Mouse (Mus musculus) liver, embryonic 11.5 days (tissue): ENCODE measurements around the gene Scaper. TPM values are rescaled to one million over a fixed set of nuclear protein-coding genes. Genes with fewer than 3 reads are reported as not detected.

Experiments used
- ATAC-seq: fragments of 200-750 bp; cut with Nextera tagmentation; replicated peaks from 2 replicates; pipeline ENCODE4 v1.8.0; 2017; ENCODE audit warnings: moderate number of reproducible peaks, mild to moderate bottlenecking, moderate TSS enrichment, moderate library complexity; ENCODE audit not compliant: low FRiP score
- DNase-seq: peaks from one replicate; pipeline ENCODE4 v3.0.0-alpha.2; 2017; ENCODE audit warnings: low spot score
- H3K27ac ChIP-seq: fragments of 300-500 bp; sonication (generic); 2 replicates; pipeline ENCODE4 v1.5.1; 2014; ENCODE audit warnings: mild to moderate bottlenecking, low read depth, low read length, control low read depth
- H3K27me3 ChIP-seq: fragments of 300-500 bp; sonication (generic); replicated peaks from 2 replicates; pipeline ENCODE4 v1.6.1; 2014; ENCODE audit warnings: low read length, mixed read lengths; ENCODE audit not compliant: control insufficient read depth, insufficient read depth
- H3K36me3 ChIP-seq: fragments of 300-500 bp; sonication (generic); 2 replicates; pipeline ENCODE4 v1.6.1; 2014; ENCODE audit warnings: mild to moderate bottlenecking, low read length, moderate library complexity, mixed read lengths; ENCODE audit not compliant: control insufficient read depth, insufficient read depth
- H3K4me1 ChIP-seq: fragments of 300-500 bp; sonication (generic); replicated peaks from 2 replicates; pipeline ENCODE4 v1.6.1; 2014; ENCODE audit warnings: low read length, mixed read lengths; ENCODE audit not compliant: control insufficient read depth, insufficient read depth
- H3K4me2 ChIP-seq: fragments of 300-500 bp; sonication (generic); 2 replicates; pipeline ENCODE4 v1.6.1; 2014; ENCODE audit warnings: mild to moderate bottlenecking, control low read depth, moderate library complexity
- H3K4me3 ChIP-seq: fragments of 300-500 bp; sonication (generic); 2 replicates; pipeline ENCODE4 v1.5.1; 2014; ENCODE audit warnings: low read depth, low read length, control low read depth
- H3K9ac ChIP-seq: fragments of 300-500 bp; sonication (generic); 2 replicates; pipeline ENCODE4 v1.6.1; 2014; ENCODE audit warnings: low read depth, low read length, control low read depth
- H3K9me3 ChIP-seq: fragments of 300-500 bp; sonication (generic); 2 replicates; pipeline ENCODE4 v1.6.1; 2016; ENCODE audit warnings: low read length, inconsistent platforms, mixed read lengths; ENCODE audit not compliant: control insufficient read depth
- WGBS: fragments of 180-500 bp; shearing (Covaris S2); extraction: QIAGEN DNeasy Blood & Tissue Kit; methylation state at CpG from one replicate; pipeline ENCODE4 v1.1.7; 2014; 5-methylcytosine and 5-hydroxymethylcytosine counted together
- polyA plus RNA-seq: library from polyadenylated mRNA; unstranded; fragments of >200 nt; fragmentation: Nextera tagmentation; extraction: Ambion mirVana; gene quantifications from 2 replicates; pipeline ENCODE4 v1.2.1, GENCODE M21; 2014

Scaper gene
- 4.3 and 4.9 TPM in 2 replicates for polyA plus RNA-seq

GRCm38 (mm10) chr9:55937664-55938617 lies at the start of gene Scaper:
Gene Scaper, minus strand, starts transcription at chr9:55938119.
- H3K27me3 ChIP-seq, result no peaks in the 10 kb centered on the region
- WGBS, result under 1% methylated on average over 51 of the region's 60 CpGs
- H3K4me3 ChIP-seq, result peak within 1 kb of the TSS; percentile 80
- ATAC-seq (peak; percentile 98), DNase-seq (peak; percentile 89)
- H3K36me3 ChIP-seq, result no peaks in the 10 kb centered on the region
- peaks cover 3% of the 10 kb centered on the region for H3K4me1 ChIP-seq
- H3K27ac ChIP-seq, result peak within 1 kb of the TSS; percentile 56
- peak within 1 kb of the TSS; percentile 87 for H3K4me2 ChIP-seq
- H3K9ac ChIP-seq, result peak within 1 kb of the TSS; percentile 80
- no peaks in the 10 kb centered on the region for H3K9me3 ChIP-seq

- no peak for DNase-seq
- 0 out of 2 replicates have a peak, but pooled peaks have one; percentile 15 for ATAC-seq
- WGBS, result 4% methylated on average over 1 of the region's 1 CpGs
These were observed 8.9 kb upstream of the Scaper start for GRCm38 (mm10) chr9:55946819-55947218.

GRCm38 (mm10) chr9:55941356-55941755 lies 3.4 kb upstream of the Scaper start:
- Histone ChIP-seq H3K4me2 (no peak overlapping the region), H3K4me3 (no peak overlapping the region), H3K27me3 (no peaks in the 10 kb centered on the region), H3K36me3 (no peaks in the 10 kb centered on the region), H3K9ac (no peak overlapping the region), H3K9me3 (no peaks in the 10 kb centered on the region), H3K4me1 (peaks cover 3% of the 10 kb centered on the region), H3K27ac (no peak overlapping the region)
- DNase-seq (no peak), ATAC-seq (no peak)

More at GRCm38 (mm10) chr9:55946819-55947218, 8.9 kb upstream of the Scaper start:
- Histone ChIP-seq H3K9me3 (no peaks in the 10 kb centered on the region), H3K36me3 (no peaks in the 10 kb centered on the region), H3K4me3 (no peak overlapping the region), H3K4me2 (no peak overlapping the region), H3K27me3 (no peaks in the 10 kb centered on the region), H3K4me1 (no peaks in the 10 kb centered on the region), H3K27ac (no peak overlapping the region), H3K9ac (no peak overlapping the region)

- Histone ChIP-seq H3K36me3 (no peaks in the 10 kb centered on the region), H3K27ac (0 out of 2 replicates have a peak overlapping the region, but pooled peaks have one; percentile 34), H3K27me3 (no peaks in the 10 kb centered on the region), H3K9me3 (no peaks in the 10 kb centered on the region), H3K4me3 (peak overlapping the region; percentile 80), H3K4me1 (peaks cover 3% of the 10 kb centered on the region), H3K4me2 (peak overlapping the region; percentile 87), H3K9ac (peak overlapping the region; percentile 80)
- DNase-seq, result no peak
- ATAC-seq, result no peak
- WGBS, result 52% methylated on average over 6 of the region's 6 CpGs
These were observed 683 bp upstream of the Scaper start for GRCm38 (mm10) chr9:55938618-55938985.

GRCm38 (mm10) chr9:55937224-55937663 lies 675 bp downstream of the Scaper start:
- no peaks in the 10 kb centered on the region for H3K27me3 ChIP-seq
- WGBS, result 49% methylated on average over 5 of the region's 5 CpGs
- H3K9me3 ChIP-seq, result no peaks in the 10 kb centered on the region
- peak overlapping the region; percentile 80 for H3K9ac ChIP-seq
- ATAC-seq (no peak), DNase-seq (no peak)
- no peaks in the 10 kb centered on the region for H3K36me3 ChIP-seq
- peak overlapping the region; percentile 80 for H3K4me3 ChIP-seq
- H3K27ac ChIP-seq, result no peak overlapping the region
- H3K4me2 ChIP-seq, result peak overlapping the region; percentile 87
- H3K4me1 ChIP-seq, result peaks cover 3% of the 10 kb centered on the region

GRCm38 (mm10) chr9:55932482-55932881 lies 5.4 kb downstream of the Scaper start:
- no peak overlapping the region for H3K9ac ChIP-seq
- H3K27ac ChIP-seq, result no peak overlapping the region
- DNase-seq, result no peak
- 86% methylated on average over 1 of the region's 1 CpGs for WGBS
- H3K27me3 ChIP-seq, result no peaks in the 10 kb centered on the region
- no peak overlapping the region for H3K4me3 ChIP-seq
- H3K4me1 ChIP-seq, result no peaks in the 10 kb centered on the region
- no peak for ATAC-seq
- H3K9me3 ChIP-seq, result no peaks in the 10 kb centered on the region
- H3K4me2 ChIP-seq, result no peak overlapping the region
- H3K36me3 ChIP-seq, result no peaks in the 10 kb centered on the region

- Histone ChIP-seq H3K4me3 (no peak overlapping the region), H3K4me1 (no peaks in the 10 kb centered on the region), H3K27ac (no peak overlapping the region), H3K27me3 (no peaks in the 10 kb centered on the region), H3K4me2 (no peak overlapping the region), H3K36me3 (no peaks in the 10 kb centered on the region), H3K9ac (no peak overlapping the region), H3K9me3 (no peaks in the 10 kb centered on the region)
- 68% methylated on average over 3 of the region's 3 CpGs for WGBS
- ATAC-seq, result no peak
- no peak for DNase-seq
These were observed 19.3 kb downstream of the Scaper start for GRCm38 (mm10) chr9:55918579-55918978.

- Histone ChIP-seq H3K4me1 (no peaks in the 10 kb centered on the region), H3K36me3 (no peaks in the 10 kb centered on the region), H3K27ac (no peak overlapping the region), H3K4me3 (no peak overlapping the region), H3K4me2 (no peak overlapping the region), H3K9ac (no peak overlapping the region), H3K9me3 (no peaks in the 10 kb centered on the region), H3K27me3 (no peaks in the 10 kb centered on the region)
- ATAC-seq, result no peak
- DNase-seq, result no peak
These were observed 21.2 kb downstream of the Scaper start for GRCm38 (mm10) chr9:55916751-55917150.

- Histone ChIP-seq H3K4me1 (no peaks in the 10 kb centered on the region), H3K4me3 (no peak overlapping the region), H3K27ac (no peak overlapping the region), H3K4me2 (no peak overlapping the region), H3K27me3 (no peaks in the 10 kb centered on the region), H3K36me3 (no peaks in the 10 kb centered on the region), H3K9ac (no peak overlapping the region), H3K9me3 (no peaks in the 10 kb centered on the region)
- ATAC-seq (no peak), DNase-seq (no peak)
- WGBS, result 91% methylated on average over 2 of the region's 2 CpGs
These were observed 26.4 kb downstream of the Scaper start for GRCm38 (mm10) chr9:55911481-55911880.
